Mouse (Mus musculus): ENCODE measurements around the gene Farp1. TPM values are rescaled to one million over a fixed set of nuclear protein-coding genes. Genes with fewer than 3 reads are reported as not detected.

The Farp1 gene
- total and polyA plus RNA-seq, 3 experiments, result 0.01 to 0.27 TPM; not detected in 1

DNA sequence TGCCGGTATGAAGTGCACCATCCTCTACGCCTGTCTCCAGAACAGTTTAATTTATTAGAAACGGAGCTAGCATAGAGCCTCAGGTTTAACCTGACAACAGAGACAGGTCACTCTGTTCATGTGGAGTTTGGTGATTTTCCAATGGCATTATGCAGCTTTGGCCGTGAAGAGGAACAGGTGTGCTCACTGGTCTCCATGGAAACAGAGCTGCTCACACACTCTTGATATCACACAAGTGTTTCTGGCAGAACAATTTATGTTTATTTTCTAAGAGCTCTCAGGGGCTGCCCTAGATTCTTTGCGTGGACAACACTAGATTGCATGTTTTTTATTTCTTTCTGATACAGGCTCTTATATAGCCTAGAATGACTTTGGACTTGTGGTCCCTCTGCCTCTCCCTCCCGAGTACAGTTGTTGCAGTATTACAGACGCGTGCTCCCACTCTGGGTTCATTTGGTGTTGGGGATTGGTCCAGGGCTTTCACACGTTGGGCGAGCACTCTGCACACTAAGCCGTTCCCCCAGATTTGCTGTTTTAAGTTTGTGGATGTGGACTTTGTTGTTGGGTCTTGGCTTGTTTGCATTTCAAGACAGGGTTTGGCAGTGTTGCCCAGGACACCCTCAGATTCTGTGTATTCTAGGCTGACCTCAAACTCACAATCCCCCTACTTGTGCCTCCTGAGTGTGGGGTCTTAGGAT is 113.2 kb downstream of the Farp1 start:
- Histone ChIP-seq H3K4me1 (ENCODE audit: insufficient read depth, low read depth, low read length) (no peaks in the 10 kb centered on the region), H3K9me3 (replicated peaks) (peaks cover 67% of the 10 kb centered on the region), H3K36me3 (replicated peaks) (no peaks in the 10 kb centered on the region), H3K4me3 (ENCODE audit: low read depth, low read length) (no peak overlapping the region), H3K27me3 (ENCODE audit: insufficient read depth, low read length) (no peaks in the 10 kb centered on the region)
- no peak for ATAC-seq (ENCODE audit: extremely low read depth, insufficient number of reproducible peaks, low FRiP score, poor library complexity, severe bottlenecking)
- DNase-seq (ENCODE audit: low spot score), result no peak
- TF ChIP-seq POLR2AphosphoS5 (IDR thresholded peaks at IDR 0.05; ENCODE audit: insufficient replicate concordance, low read depth, low read length), result no peak
- no peak for TF ChIP-seq GATA1 (IDR thresholded peaks at IDR 0.05; ENCODE audit: borderline replicate concordance, low read length)
- TF ChIP-seq CTCF (IDR thresholded peaks at IDR 0.05; ENCODE audit: low read depth, low read length), result no peak
- no peak for TF ChIP-seq TAL1 (conservative IDR thresholded peaks at IDR 0.05; ENCODE audit: low read depth, low read length)
- no peak for TF ChIP-seq GATA2 (IDR thresholded peaks at IDR 0.05; ENCODE audit: borderline replicate concordance, low read depth, low read length)

DNA sequence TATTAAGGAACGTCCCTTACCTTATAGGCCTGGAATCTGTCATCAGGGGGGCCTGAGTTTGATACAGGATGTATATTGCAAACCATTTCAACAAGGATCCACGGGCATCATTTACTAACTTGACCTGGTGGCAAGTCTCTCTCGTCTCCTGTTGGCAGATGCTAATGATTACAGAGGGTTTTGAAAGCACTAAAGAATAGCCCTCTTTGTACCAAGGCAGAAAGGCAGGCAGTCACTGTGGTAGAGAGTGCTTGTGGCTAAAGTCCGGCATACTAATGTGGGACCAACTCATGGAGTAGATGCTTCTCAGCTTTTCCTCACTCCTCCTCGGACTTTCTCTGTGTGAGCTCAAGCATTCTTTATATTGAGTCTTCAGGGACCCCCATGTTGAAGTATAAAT is 115.0 kb downstream of the Farp1 start:
- DNase-seq (ENCODE audit: low spot score), result no peak
- H3K27me3 ChIP-seq (ENCODE audit: insufficient read depth, low read length), result no peaks in the 10 kb centered on the region
- H3K36me3 ChIP-seq (replicated peaks), result no peaks in the 10 kb centered on the region
- no peak for ATAC-seq (ENCODE audit: extremely low read depth, insufficient number of reproducible peaks, low FRiP score, poor library complexity, severe bottlenecking)
- H3K4me1 ChIP-seq (ENCODE audit: insufficient read depth, low read depth, low read length), result no peaks in the 10 kb centered on the region
- TF ChIP-seq CTCF (IDR thresholded peaks at IDR 0.05; ENCODE audit: low read depth, low read length), result no peak
- TF ChIP-seq GATA2 (IDR thresholded peaks at IDR 0.05; ENCODE audit: borderline replicate concordance, low read depth, low read length), result no peak
- TF ChIP-seq GATA1 (IDR thresholded peaks at IDR 0.05; ENCODE audit: borderline replicate concordance, low read length), result no peak
- TF ChIP-seq TAL1 (conservative IDR thresholded peaks at IDR 0.05; ENCODE audit: low read depth, low read length), result no peak
- no peak for TF ChIP-seq POLR2AphosphoS5 (IDR thresholded peaks at IDR 0.05; ENCODE audit: insufficient replicate concordance, low read depth, low read length)
- no peak overlapping the region for H3K4me3 ChIP-seq (ENCODE audit: low read depth, low read length)
- peaks cover 72% of the 10 kb centered on the region for H3K9me3 ChIP-seq (replicated peaks)

DNA sequence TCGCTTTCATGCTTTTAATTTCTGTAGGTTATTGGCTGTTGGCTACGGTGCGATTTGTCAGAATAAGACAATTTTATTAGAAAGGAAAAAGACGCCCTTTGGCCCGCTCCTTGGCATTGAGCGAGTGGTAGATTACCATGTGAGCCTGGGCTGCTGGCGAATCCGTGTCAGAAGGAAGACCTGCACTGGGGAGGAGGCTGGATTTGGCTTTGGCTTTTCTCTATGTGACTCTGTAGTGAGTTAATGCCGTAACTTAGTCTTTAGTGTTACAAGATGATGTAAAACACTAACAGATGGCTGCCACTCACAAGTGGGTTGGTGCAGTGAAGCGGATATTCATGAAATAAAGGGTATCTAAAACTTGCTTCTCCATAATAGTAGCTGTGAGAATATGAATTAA is 116.8 kb downstream of the Farp1 start:
- ATAC-seq (ENCODE audit: extremely low read depth, insufficient number of reproducible peaks, low FRiP score, poor library complexity, severe bottlenecking) (no peak), DNase-seq (ENCODE audit: low spot score) (no peak)
- no peak overlapping the region for H3K4me3 ChIP-seq (ENCODE audit: low read depth, low read length)
- H3K4me1 ChIP-seq (ENCODE audit: insufficient read depth, low read depth, low read length), result no peaks in the 10 kb centered on the region
- H3K36me3 ChIP-seq (replicated peaks), result no peaks in the 10 kb centered on the region
- no peak for TF ChIP-seq POLR2AphosphoS5 (IDR thresholded peaks at IDR 0.05; ENCODE audit: insufficient replicate concordance, low read depth, low read length)
- H3K27me3 ChIP-seq (ENCODE audit: insufficient read depth, low read length), result no peaks in the 10 kb centered on the region
- H3K9me3 ChIP-seq (replicated peaks), result peaks cover 69% of the 10 kb centered on the region

DNA sequence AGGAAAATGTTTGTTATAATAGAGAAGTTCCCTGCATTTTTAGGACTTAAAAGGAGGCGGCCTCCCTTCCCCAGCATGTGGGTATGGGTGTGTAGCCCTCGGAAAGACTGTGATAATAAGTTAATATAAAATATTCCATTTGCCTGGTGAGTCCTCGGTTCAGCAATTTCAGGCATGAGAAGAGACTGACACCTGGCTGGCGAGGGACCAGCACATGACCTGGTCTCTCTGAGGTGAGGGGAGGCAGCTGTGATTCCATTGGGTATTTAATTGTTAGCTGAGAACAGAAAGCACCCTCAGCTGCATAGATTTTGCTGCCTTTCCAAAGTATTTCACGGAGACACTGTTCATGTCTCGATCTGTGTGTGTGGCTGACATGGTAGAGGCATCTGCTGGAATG is 117.8 kb downstream of the Farp1 start:
- no peak for ATAC-seq (ENCODE audit: extremely low read depth, insufficient number of reproducible peaks, low FRiP score, poor library complexity, severe bottlenecking)
- no peak for TF ChIP-seq GATA1 (IDR thresholded peaks at IDR 0.05; ENCODE audit: borderline replicate concordance, low read length)
- no peak for TF ChIP-seq CTCF (IDR thresholded peaks at IDR 0.05; ENCODE audit: low read depth, low read length)
- TF ChIP-seq GATA2 (IDR thresholded peaks at IDR 0.05; ENCODE audit: borderline replicate concordance, low read depth, low read length), result no peak
- no peak for TF ChIP-seq TAL1 (conservative IDR thresholded peaks at IDR 0.05; ENCODE audit: low read depth, low read length)
- TF ChIP-seq POLR2AphosphoS5 (IDR thresholded peaks at IDR 0.05; ENCODE audit: insufficient replicate concordance, low read depth, low read length), result no peak

DNA sequence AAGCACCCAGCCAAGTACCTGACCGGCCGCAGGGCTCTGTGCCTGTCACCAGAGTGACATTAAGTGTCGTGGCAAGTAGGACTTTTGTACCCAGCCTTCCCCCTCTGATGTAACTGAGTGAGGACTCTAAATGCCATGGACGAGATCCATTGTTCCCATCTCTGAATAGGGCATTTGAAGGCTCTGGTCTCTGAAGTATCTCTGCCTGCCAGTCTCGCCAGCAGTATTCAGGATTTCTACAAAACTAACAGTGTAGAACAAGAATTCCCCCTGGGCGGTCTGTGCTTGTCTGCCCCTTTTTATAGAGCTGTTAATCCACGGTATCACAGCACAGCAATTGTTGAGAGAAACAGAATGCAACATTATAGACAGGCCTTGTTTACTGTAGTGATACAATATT is 118.3 kb downstream of the Farp1 start:
- no peaks in the 10 kb centered on the region for H3K27me3 ChIP-seq (ENCODE audit: insufficient read depth, low read length)
- TF ChIP-seq GATA1 (IDR thresholded peaks at IDR 0.05; ENCODE audit: borderline replicate concordance, low read length), result no peak
- no peak for TF ChIP-seq GATA2 (IDR thresholded peaks at IDR 0.05; ENCODE audit: borderline replicate concordance, low read depth, low read length)
- no peak for TF ChIP-seq POLR2AphosphoS5 (IDR thresholded peaks at IDR 0.05; ENCODE audit: insufficient replicate concordance, low read depth, low read length)
- no peak for TF ChIP-seq TAL1 (conservative IDR thresholded peaks at IDR 0.05; ENCODE audit: low read depth, low read length)
- TF ChIP-seq CTCF (IDR thresholded peaks at IDR 0.05; ENCODE audit: low read depth, low read length), result no peak
- no peak for ATAC-seq (ENCODE audit: extremely low read depth, insufficient number of reproducible peaks, low FRiP score, poor library complexity, severe bottlenecking)
- no peaks in the 10 kb centered on the region for H3K4me1 ChIP-seq (ENCODE audit: insufficient read depth, low read depth, low read length)
- H3K9me3 ChIP-seq (replicated peaks), result peaks cover 59% of the 10 kb centered on the region
- no peak overlapping the region for H3K4me3 ChIP-seq (ENCODE audit: low read depth, low read length)
- H3K36me3 ChIP-seq (replicated peaks), result no peaks in the 10 kb centered on the region
- DNase-seq (ENCODE audit: low spot score), result no peak

More for the DNA sequence above, 117.8 kb downstream of the Farp1 start:
- H3K4me1 ChIP-seq (ENCODE audit: insufficient read depth, low read depth, low read length), result no peaks in the 10 kb centered on the region
- H3K4me3 ChIP-seq (ENCODE audit: low read depth, low read length), result no peak overlapping the region
- H3K9me3 ChIP-seq (replicated peaks), result peaks cover 62% of the 10 kb centered on the region
- no peak for DNase-seq (ENCODE audit: low spot score)
- H3K27me3 ChIP-seq (ENCODE audit: insufficient read depth, low read length), result no peaks in the 10 kb centered on the region
- H3K36me3 ChIP-seq (replicated peaks), result no peaks in the 10 kb centered on the region

DNA sequence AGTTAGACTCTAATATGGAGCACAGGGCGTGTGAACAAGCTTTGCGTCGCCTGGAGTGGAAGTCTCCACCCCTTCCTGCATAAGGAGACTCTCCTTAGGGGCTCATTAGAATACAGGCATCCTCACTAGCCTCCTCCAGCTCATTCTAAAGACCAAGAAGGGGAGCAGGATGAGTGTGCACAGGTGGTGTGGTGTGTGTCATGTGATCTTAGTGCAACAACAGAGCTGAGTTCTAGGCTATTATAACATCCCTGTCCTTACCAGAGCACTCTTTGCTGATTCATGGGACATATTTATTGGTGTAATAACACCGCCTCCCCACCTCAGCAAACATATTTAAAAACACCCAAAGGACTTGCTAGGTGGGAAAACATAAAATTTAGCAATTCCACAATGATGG is 120.2 kb downstream of the Farp1 start:
- TF ChIP-seq TAL1 (conservative IDR thresholded peaks at IDR 0.05; ENCODE audit: low read depth, low read length) (no peak), GATA2 (IDR thresholded peaks at IDR 0.05; ENCODE audit: borderline replicate concordance, low read depth, low read length) (no peak), CTCF (IDR thresholded peaks at IDR 0.05; ENCODE audit: low read depth, low read length) (no peak), GATA1 (IDR thresholded peaks at IDR 0.05; ENCODE audit: borderline replicate concordance, low read length) (no peak), POLR2AphosphoS5 (IDR thresholded peaks at IDR 0.05; ENCODE audit: insufficient replicate concordance, low read depth, low read length) (no peak)
- Histone ChIP-seq H3K9me3 (replicated peaks) (peaks cover 51% of the 10 kb centered on the region), H3K27me3 (ENCODE audit: insufficient read depth, low read length) (no peaks in the 10 kb centered on the region), H3K4me3 (ENCODE audit: low read depth, low read length) (no peak overlapping the region), H3K4me1 (ENCODE audit: insufficient read depth, low read depth, low read length) (no peaks in the 10 kb centered on the region), H3K36me3 (replicated peaks) (no peaks in the 10 kb centered on the region)
- DNase-seq (ENCODE audit: low spot score) (no peak), ATAC-seq (ENCODE audit: extremely low read depth, insufficient number of reproducible peaks, low FRiP score, poor library complexity, severe bottlenecking) (no peak)

All from G1E (cell line).